Comparison of ENCODE assay signal across 8 mouse cellular contexts in genomic region chr15:92597011-92597780, GRCm38 (mm10).
DNase-seq lines count a peak whose midpoint lies in the region; ATAC-seq and TF ChIP-seq lines count a peak whose summit lies in the region.

No protein-coding gene starts in this region.

- ATAC-seq in forebrain, embryonic 11.5 days (replicated peaks; ENCODE audit: low FRiP score) = peak; percentile 71
- peak; percentile 88 for ATAC-seq in midbrain, embryonic 12.5 days (ENCODE audit: low FRiP score, low read depth)

- WGBS in forebrain, embryonic 11.5 days = under 1% methylated on average over 20 of the region's 20 CpGs
- WGBS in midbrain, embryonic 12.5 days = under 1% methylated on average over 20 of the region's 20 CpGs

- H3K9me3 ChIP-seq in E14TG2a.4 (ENCODE audit: low read length) = no peaks in the 10 kb centered on the region
- no peaks in the 10 kb centered on the region for H3K9me3 ChIP-seq in forebrain, embryonic 11.5 days (ENCODE audit: control insufficient read depth, low read length)
- H3K9me3 ChIP-seq in midbrain, embryonic 12.5 days = no peaks in the 10 kb centered on the region

- peak overlapping the region; percentile 12; the same call in 1 of the 2 replicates for H3K27ac ChIP-seq in forebrain, embryonic 11.5 days (ENCODE audit: low read depth, low read length)
- peak overlapping the region; percentile 67 for H3K27ac ChIP-seq in midbrain, embryonic 12.5 days (replicated peaks)

- DNase-seq in cerebellum, postnatal 10 days = peak; percentile 60 to 63
- no peak for DNase-seq in cerebellum, adult 11-12 months
- peak; percentile 66 for DNase-seq in forebrain, embryonic 11.5 days (ENCODE audit: low spot score)
- peak; percentile 10 for DNase-seq in kidney, adult 18-20 months
- DNase-seq in urinary bladder, postnatal 4 days (ENCODE audit: low spot score in 2 of 2) = no peak
- DNase-seq in testis, postnatal 14 days (ENCODE audit: low spot score) = no peak

- no peak for TF ChIP-seq CTCF in E14TG2a.4 (conservative IDR thresholded peaks at IDR 0.05; ENCODE audit: low read length)

- H3K9ac ChIP-seq in forebrain, embryonic 11.5 days (ENCODE audit: low read length) = peak overlapping the region; percentile 51
- peak overlapping the region; percentile 49; the same call in 1 of the 2 replicates for H3K9ac ChIP-seq in midbrain, embryonic 12.5 days (replicated peaks)

- no peaks in the 10 kb centered on the region for H3K27me3 ChIP-seq in E14TG2a.4 (ENCODE audit: insufficient read depth, low read length)
- peaks cover 8% of the 10 kb centered on the region; the same call in 1 of the 2 replicates for H3K27me3 ChIP-seq in forebrain, embryonic 11.5 days (ENCODE audit: control insufficient read depth, insufficient read depth, low read length)
- H3K27me3 ChIP-seq in midbrain, embryonic 12.5 days = peaks cover 5% of the 10 kb centered on the region

- H3K36me3 ChIP-seq in E14TG2a.4 (ENCODE audit: insufficient read depth, low read length) = no peaks in the 10 kb centered on the region
- no peaks in the 10 kb centered on the region for H3K36me3 ChIP-seq in forebrain, embryonic 11.5 days (ENCODE audit: control insufficient read depth, insufficient read depth, low read length)
- H3K36me3 ChIP-seq in midbrain, embryonic 12.5 days = no peaks in the 10 kb centered on the region

- peak overlapping the region; percentile 68 for H3K4me2 ChIP-seq in forebrain, embryonic 11.5 days (ENCODE audit: low read depth, low read length, severe bottlenecking)
- H3K4me2 ChIP-seq in midbrain, embryonic 12.5 days (replicated peaks) = peak overlapping the region; percentile 58

- peaks cover 13% of the 10 kb centered on the region for H3K4me1 ChIP-seq in E14TG2a.4 (replicated peaks; ENCODE audit: low read depth, low read length)
- H3K4me1 ChIP-seq in forebrain, embryonic 11.5 days (replicated peaks; ENCODE audit: control insufficient read depth, insufficient read depth, low read length) = peaks cover 6% of the 10 kb centered on the region
- peaks cover 33% of the 10 kb centered on the region for H3K4me1 ChIP-seq in midbrain, embryonic 12.5 days

- peak overlapping the region; percentile 43 for H3K4me3 ChIP-seq in E14TG2a.4 (replicated peaks; ENCODE audit: low read length)
- peak overlapping the region; percentile 32 for H3K4me3 ChIP-seq in forebrain, embryonic 11.5 days (ENCODE audit: low read depth, low read length)
- H3K4me3 ChIP-seq in midbrain, embryonic 12.5 days = peak overlapping the region; percentile 40

Comparison
In these comparisons a context has a peak if more than half of its experiments do, and no peak if none do; other contexts are left out.
1. DNase-seq: peak in cerebellum, postnatal 10 days (2 of 2), forebrain, embryonic 11.5 days (single experiment) and kidney, adult 18-20 months (single experiment); none in cerebellum, adult 11-12 months (single experiment), urinary bladder, postnatal 4 days (0 of 2) and testis, postnatal 14 days (single experiment).
2. Peak in every context shown above with its lines, with median percentiles within 50 percentile points of each other: H3K4me3 ChIP-seq.